Mouse (Mus musculus): ENCODE measurements around the gene Gm14326.
"Not testable (repeated sequence)": the region's sequence is repeated elsewhere in the genome, so short reads cannot be mapped to it uniquely, and the experiment has no call there.

Gene Gm14326

DNA sequence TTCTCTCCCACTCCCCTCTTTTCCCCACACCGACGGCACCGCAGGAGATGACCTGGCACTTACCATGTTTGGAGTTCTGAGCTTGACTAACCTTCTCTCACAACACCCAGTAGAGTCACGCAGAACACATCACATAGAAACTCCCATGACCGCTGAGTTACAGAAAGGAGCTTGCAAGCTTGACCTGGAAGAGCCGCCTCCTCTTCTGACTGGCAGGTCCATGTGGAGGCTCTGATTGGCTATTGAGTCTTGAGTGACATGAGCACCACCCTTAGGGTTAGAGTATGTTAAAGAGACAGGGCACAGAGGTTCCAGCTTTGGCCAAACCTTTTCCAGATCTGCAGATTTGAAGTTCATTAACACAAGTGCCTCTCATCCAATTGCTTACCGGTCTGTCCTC is at the start of gene Gm14326:
Gene Gm14326 (minus strand): TSS at position 153 of the 400 bp plus-strand sequence.
- DNase-seq (ENCODE audit: low read depth in 1 of 2, low spot score in 2 of 2) = peak; percentile 32 to 43

GRCm38 (mm10) chr2:177974814-177975213 is 17.7 kb upstream of the Gm14326 start:
- DNase-seq (ENCODE audit: low read depth in 1 of 2, low spot score in 2 of 2) = not testable (repeated sequence)

- DNase-seq (ENCODE audit: low read depth in 1 of 2, low spot score in 2 of 2) = not testable (repeated sequence)
Measured at GRCm38 (mm10) chr2:177956734-177957133, 363 bp downstream of the Gm14326 start.

GRCm38 (mm10) chr2:177925563-177926103 is 31.5 kb downstream of the Gm14326 start, which contains the start of gene Zfp972:
Zfp972 (minus strand) TSS chr2:177925613.
- not testable (repeated sequence) for DNase-seq (ENCODE audit: low read depth in 1 of 2, low spot score in 2 of 2)

DNA sequence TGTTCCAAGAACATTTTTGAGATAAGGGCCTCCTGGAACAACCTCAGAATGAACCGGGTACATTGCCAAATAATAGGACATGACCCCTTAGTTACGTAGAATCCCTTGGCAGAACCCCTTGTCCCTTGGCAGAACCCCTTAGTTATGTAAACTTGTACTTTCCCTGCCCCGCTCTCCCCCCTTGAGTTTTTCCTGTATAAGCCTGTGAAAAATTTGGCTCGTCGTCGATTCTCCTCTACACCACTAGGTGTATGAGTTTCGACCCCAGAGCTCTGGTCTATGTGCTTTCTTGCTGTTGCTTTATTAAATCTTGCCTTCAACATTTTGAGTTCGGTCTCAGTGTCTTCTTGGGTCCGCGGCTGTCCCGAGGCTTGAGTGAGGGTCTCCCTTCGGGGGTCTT is 53.8 kb downstream of the Gm14326 start:
- DNase-seq (ENCODE audit: low read depth in 1 of 2, low spot score in 2 of 2) = not testable (repeated sequence)

DNA sequence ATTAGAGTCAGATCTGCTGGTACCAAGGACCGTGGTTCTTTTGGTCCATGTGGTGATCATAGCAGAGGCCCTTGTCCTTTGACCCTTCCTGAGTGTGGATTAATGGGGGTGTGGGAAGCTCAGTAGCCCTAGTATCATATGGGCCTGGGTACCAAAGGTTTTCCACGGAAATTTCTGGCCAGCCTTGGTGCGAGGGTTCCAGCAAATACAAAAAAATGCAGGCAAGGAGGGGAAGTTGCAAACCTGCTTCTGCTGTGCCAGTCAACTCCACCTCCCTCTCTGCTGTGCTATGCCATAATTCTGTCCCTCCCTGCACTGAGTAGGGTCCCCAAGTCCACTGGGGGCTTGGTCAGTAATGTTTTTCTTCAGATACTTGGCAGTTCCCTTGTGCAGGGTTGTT is 58.9 kb downstream of the Gm14326 start:
- DNase-seq (ENCODE audit: low read depth in 1 of 2, low spot score in 2 of 2) = not testable (repeated sequence)

- not testable (repeated sequence) for DNase-seq (ENCODE audit: low read depth in 1 of 2, low spot score in 2 of 2)
Measured at GRCm38 (mm10) chr2:177897046-177897578, 60.0 kb downstream of the Gm14326 start, which contains the start of gene Gm14327. Gm14327 (plus strand) TSS chr2:177897096.

GRCm38 (mm10) chr2:177887743-177888142 is 69.4 kb downstream of the Gm14326 start:
- not testable (repeated sequence) for DNase-seq (ENCODE audit: low read depth in 1 of 2, low spot score in 2 of 2)

Measured in monocyte, adult 2 months (primary cell).